Mouse (Mus musculus): ENCODE measurements around the gene 2310039H08Rik. TPM values are rescaled to one million over a fixed set of nuclear protein-coding genes. Genes with fewer than 3 reads are reported as not detected.
"Not testable (repeated sequence)": the region's sequence is repeated elsewhere in the genome, so short reads cannot be mapped to it uniquely, and the experiment has no call there.

2310039H08Rik gene
- polyA plus RNA-seq, 1 experiment from 2014 or later: 48.4 TPM

DNA sequence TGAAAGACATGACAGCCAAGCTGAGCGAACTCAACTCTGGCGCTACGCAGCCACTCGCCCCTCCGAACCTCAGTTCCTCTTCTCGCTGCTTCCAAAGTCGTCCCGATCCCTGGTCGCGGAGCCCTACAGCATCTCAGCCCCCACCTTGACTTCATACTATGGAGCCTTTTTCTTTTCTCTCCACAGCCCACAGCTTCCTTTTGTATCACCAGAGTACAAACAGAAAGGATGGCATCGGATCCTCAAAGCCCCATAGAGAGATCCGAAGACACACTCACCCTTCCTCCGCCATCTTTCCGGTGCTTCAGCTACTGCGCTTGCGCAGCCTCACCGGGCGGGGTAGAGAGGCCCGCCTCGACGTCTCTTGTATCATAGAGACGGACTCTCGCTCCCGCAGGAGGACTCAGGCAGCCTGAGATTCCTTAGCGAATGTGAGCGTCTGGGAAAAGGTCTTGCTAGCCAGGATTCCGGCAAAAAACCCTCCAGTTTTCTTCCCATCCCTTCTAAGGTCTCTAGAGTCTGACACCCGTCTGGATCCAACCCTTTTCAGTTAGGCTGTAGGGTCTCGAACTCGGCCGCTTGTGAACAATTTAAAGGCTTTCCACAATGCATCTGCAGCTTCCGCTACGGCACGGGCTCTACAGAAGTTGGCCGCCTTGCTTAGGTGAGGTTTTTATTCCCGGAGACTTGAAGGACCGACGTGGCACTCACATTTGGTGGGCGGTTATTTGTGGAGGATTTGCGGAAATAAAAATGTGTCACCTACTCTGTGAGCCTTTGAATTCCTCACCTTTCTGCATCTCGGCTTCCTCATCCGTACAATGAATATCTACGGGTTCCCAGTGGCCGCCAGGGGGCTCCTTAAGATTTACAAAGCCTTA lies 10.1 kb downstream of the 2310039H08Rik start, which contains the start of gene Rpl7l1:
Gene Rpl7l1 (minus strand): TSS at position 332 of the 881 bp plus-strand sequence.
- WGBS: 1% methylated on average over 44 of the region's 44 CpGs
- no peaks in the 10 kb centered on the region for H3K4me1 ChIP-seq (replicated peaks; ENCODE audit: control insufficient read depth, insufficient read depth, low read length)
- no peaks in the 10 kb centered on the region for H3K27me3 ChIP-seq (ENCODE audit: control insufficient read depth, insufficient read depth, low read length)
- peaks cover 7% of the 10 kb centered on the region; the same call in 1 of the 2 replicates for H3K36me3 ChIP-seq (ENCODE audit: control insufficient read depth, insufficient read depth, low read length)
- peak within 1 kb of the TSS; percentile 62 for H3K4me3 ChIP-seq (ENCODE audit: low read depth, low read length)
- DNase-seq (ENCODE audit: low spot score): peak; percentile 93
- peak; percentile 95 for ATAC-seq (ENCODE audit: low FRiP score)
- H3K9ac ChIP-seq (ENCODE audit: low read depth, low read length): peak within 1 kb of the TSS; percentile 80
- no peaks in the 10 kb centered on the region for H3K9me3 ChIP-seq (ENCODE audit: control insufficient read depth, low read length)
- H3K4me2 ChIP-seq (replicated peaks; ENCODE audit: low read depth, low read length): peak within 1 kb of the TSS; percentile 58
- H3K27ac ChIP-seq (ENCODE audit: low read depth, low read length): peak within 1 kb of the TSS; percentile 91

DNA sequence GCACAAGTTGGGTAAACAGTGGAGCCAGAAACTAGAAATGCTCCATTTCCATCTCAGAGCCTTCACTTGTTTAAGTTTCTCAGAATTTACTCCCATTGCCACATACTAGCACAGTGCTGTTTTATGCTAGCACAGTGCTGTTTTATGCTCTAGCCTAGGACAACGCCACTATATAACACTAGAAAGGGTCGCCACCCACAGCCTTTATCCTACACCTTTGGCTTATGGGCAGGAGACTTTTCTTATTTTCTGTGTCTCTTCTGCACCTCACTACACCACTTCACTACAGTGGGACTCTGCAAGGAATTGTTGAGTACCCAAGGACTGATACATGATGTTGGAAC lies 10.8 kb downstream of the 2310039H08Rik start:
- ATAC-seq (ENCODE audit: low FRiP score) (no peak; the same call in 1 of the 2 replicates), DNase-seq (ENCODE audit: low spot score) (no peak)
- WGBS: 80% methylated on average over 2 of the region's 2 CpGs
- peak overlapping the region; percentile 62 for H3K4me3 ChIP-seq (ENCODE audit: low read depth, low read length)
- no peak overlapping the region for H3K27ac ChIP-seq (ENCODE audit: low read depth, low read length)
- H3K36me3 ChIP-seq (ENCODE audit: control insufficient read depth, insufficient read depth, low read length): peaks cover 7% of the 10 kb centered on the region; the same call in 1 of the 2 replicates
- H3K4me1 ChIP-seq (replicated peaks; ENCODE audit: control insufficient read depth, insufficient read depth, low read length): no peaks in the 10 kb centered on the region
- H3K9ac ChIP-seq (ENCODE audit: low read depth, low read length): no peak overlapping the region
- peak overlapping the region; percentile 41; the same call in 1 of the 2 replicates for H3K4me2 ChIP-seq (replicated peaks; ENCODE audit: low read depth, low read length)
- H3K27me3 ChIP-seq (ENCODE audit: control insufficient read depth, insufficient read depth, low read length): no peaks in the 10 kb centered on the region
- H3K9me3 ChIP-seq (ENCODE audit: control insufficient read depth, low read length): no peaks in the 10 kb centered on the region

DNA sequence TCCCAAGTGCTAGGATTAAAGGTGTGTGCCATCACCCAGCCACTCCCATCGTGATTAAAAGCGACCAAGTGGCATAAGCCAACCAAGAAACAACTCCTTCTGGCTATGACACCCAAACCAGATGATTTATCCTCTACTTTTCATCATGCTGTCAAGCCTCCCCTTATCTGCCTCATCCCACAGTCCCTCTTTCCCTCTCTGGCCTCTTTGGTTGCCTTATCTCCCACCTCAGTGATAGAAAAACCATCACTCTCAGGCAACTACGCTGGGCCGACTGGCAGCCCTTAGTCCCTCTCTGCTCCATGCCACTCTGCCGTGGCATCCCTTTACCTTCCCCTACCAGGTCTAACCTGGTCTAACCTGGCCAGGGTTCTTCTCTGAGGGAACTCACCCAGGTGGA lies 14.5 kb downstream of the 2310039H08Rik start:
- 91% methylated on average over 5 of the region's 5 CpGs for WGBS
- no peaks in the 10 kb centered on the region for H3K36me3 ChIP-seq (ENCODE audit: control insufficient read depth, insufficient read depth, low read length)
- H3K9ac ChIP-seq (ENCODE audit: low read depth, low read length): no peak overlapping the region
- no peak overlapping the region for H3K4me2 ChIP-seq (replicated peaks; ENCODE audit: low read depth, low read length)
- no peaks in the 10 kb centered on the region for H3K4me1 ChIP-seq (replicated peaks; ENCODE audit: control insufficient read depth, insufficient read depth, low read length)
- DNase-seq (ENCODE audit: low spot score) (no peak), ATAC-seq (ENCODE audit: low FRiP score) (no peak)
- no peak overlapping the region for H3K4me3 ChIP-seq (ENCODE audit: low read depth, low read length)
- H3K27me3 ChIP-seq (ENCODE audit: control insufficient read depth, insufficient read depth, low read length): no peaks in the 10 kb centered on the region
- no peak overlapping the region for H3K27ac ChIP-seq (ENCODE audit: low read depth, low read length)
- H3K9me3 ChIP-seq (ENCODE audit: control insufficient read depth, low read length): no peaks in the 10 kb centered on the region

DNA sequence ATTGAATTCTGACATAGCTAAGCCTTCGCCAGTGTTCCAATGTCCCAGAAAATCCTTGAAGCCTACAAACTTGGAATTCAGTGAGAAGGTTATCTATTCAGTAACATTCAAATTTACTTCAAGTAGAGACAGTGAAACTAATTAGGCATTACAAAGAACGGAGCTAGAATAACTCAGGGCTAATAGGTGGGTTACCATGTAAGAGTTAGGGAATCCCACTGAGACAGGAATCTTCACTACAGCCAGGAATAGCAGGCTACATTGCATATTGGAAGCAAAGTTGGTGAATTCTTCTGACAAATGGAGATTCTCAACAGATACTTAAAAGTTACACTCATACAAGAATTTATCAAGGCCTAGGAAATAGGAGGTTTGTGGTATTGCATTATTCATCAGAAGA lies 15.5 kb downstream of the 2310039H08Rik start:
- not testable (repeated sequence) for H3K36me3 ChIP-seq (ENCODE audit: control insufficient read depth, insufficient read depth, low read length); H3K9ac ChIP-seq (ENCODE audit: low read depth, low read length); H3K9me3 ChIP-seq (ENCODE audit: control insufficient read depth, low read length); H3K4me1 ChIP-seq (replicated peaks; ENCODE audit: control insufficient read depth, insufficient read depth, low read length); H3K4me3 ChIP-seq (ENCODE audit: low read depth, low read length); H3K4me2 ChIP-seq (replicated peaks; ENCODE audit: low read depth, low read length); ATAC-seq (ENCODE audit: low FRiP score); H3K27me3 ChIP-seq (ENCODE audit: control insufficient read depth, insufficient read depth, low read length); H3K27ac ChIP-seq (ENCODE audit: low read depth, low read length); DNase-seq (ENCODE audit: low spot score)
- 61% methylated on average over 2 of the region's 2 CpGs for WGBS

DNA sequence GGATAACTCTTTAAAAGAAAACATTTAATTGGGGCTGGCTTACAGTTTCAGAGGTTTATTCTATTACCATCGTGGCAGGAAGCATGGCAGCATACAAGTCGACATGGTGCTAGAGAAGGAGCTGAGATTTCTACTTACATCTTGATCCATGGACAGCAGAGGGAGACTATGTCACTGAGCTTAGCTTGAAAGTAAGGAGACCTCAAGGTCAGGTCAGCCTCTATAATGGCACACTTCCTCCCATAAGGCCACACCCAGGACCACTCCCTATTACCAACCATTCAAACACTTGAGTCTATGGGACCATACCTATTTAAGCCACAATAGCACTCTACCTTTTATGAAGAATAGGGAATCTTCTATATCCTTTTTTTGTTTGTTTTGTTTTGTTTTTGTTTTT lies 20.5 kb downstream of the 2310039H08Rik start:
- H3K27ac ChIP-seq (ENCODE audit: low read depth, low read length): no peak overlapping the region
- DNase-seq (ENCODE audit: low spot score): no peak
- H3K27me3 ChIP-seq (ENCODE audit: control insufficient read depth, insufficient read depth, low read length): no peaks in the 10 kb centered on the region
- H3K4me2 ChIP-seq (replicated peaks; ENCODE audit: low read depth, low read length): no peak overlapping the region
- no peak overlapping the region for H3K4me3 ChIP-seq (ENCODE audit: low read depth, low read length)
- H3K9me3 ChIP-seq (ENCODE audit: control insufficient read depth, low read length): no peaks in the 10 kb centered on the region
- H3K4me1 ChIP-seq (replicated peaks; ENCODE audit: control insufficient read depth, insufficient read depth, low read length): no peaks in the 10 kb centered on the region
- no peak for ATAC-seq (ENCODE audit: low FRiP score)
- 86% methylated on average over 2 of the region's 2 CpGs for WGBS
- no peaks in the 10 kb centered on the region for H3K36me3 ChIP-seq (ENCODE audit: control insufficient read depth, insufficient read depth, low read length)
- H3K9ac ChIP-seq (ENCODE audit: low read depth, low read length): no peak overlapping the region

DNA sequence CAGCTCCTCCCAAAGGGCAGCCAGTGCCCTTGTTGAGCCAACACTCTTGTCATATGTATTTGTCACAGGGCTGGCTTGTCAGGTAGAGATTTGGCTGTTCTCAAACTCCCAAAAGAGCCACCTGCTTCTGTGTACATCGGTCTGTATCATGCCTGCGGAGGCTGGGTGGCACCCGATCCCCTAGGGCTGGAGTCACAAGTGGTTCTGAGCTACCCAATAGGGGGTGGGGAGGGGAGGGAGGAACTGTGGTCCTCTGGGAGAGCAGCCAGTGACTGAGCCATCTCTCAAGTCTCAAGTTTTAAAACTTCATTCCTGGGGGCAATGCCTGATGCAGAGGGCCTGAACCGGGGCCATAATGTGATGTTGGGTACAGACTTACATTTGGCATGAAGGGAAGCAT lies 24.3 kb downstream of the 2310039H08Rik start:
- 85% methylated on average over 4 of the region's 4 CpGs for WGBS
- DNase-seq (ENCODE audit: low spot score): no peak
- Histone ChIP-seq H3K9ac (ENCODE audit: low read depth, low read length) (no peak overlapping the region), H3K9me3 (ENCODE audit: control insufficient read depth, low read length) (no peaks in the 10 kb centered on the region), H3K4me2 (replicated peaks; ENCODE audit: low read depth, low read length) (no peak overlapping the region), H3K4me3 (ENCODE audit: low read depth, low read length) (no peak overlapping the region), H3K27ac (ENCODE audit: low read depth, low read length) (no peak overlapping the region), H3K4me1 (replicated peaks; ENCODE audit: control insufficient read depth, insufficient read depth, low read length) (no peaks in the 10 kb centered on the region), H3K27me3 (ENCODE audit: control insufficient read depth, insufficient read depth, low read length) (no peaks in the 10 kb centered on the region), H3K36me3 (ENCODE audit: control insufficient read depth, insufficient read depth, low read length) (peaks cover 12% of the 10 kb centered on the region; the same call in 1 of the 2 replicates)
- ATAC-seq (ENCODE audit: low FRiP score): no peak

DNA sequence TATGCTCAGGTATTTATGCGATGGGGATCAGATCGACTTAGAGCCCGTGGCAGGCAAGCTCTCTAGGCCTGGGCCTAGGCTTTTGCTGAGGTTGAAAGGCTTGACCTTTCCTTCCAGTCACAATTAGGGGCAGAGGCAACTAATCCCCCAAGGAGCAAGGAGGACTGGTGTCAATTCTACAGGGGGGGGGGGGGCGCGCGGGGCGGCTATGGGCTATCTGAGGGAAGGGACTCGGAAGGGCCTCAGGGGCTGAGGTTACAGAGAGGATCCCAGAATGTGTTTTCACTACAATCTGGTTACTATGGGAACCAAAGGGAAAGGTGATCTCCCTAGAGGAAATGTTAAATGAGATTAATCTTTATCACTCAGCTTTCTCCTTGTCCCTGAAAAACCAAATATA lies 25.0 kb downstream of the 2310039H08Rik start:
- Histone ChIP-seq H3K36me3 (ENCODE audit: control insufficient read depth, insufficient read depth, low read length) (peaks cover 12% of the 10 kb centered on the region; the same call in 1 of the 2 replicates), H3K4me1 (replicated peaks; ENCODE audit: control insufficient read depth, insufficient read depth, low read length) (no peaks in the 10 kb centered on the region), H3K9ac (ENCODE audit: low read depth, low read length) (no peak overlapping the region), H3K27ac (ENCODE audit: low read depth, low read length) (no peak overlapping the region), H3K4me2 (replicated peaks; ENCODE audit: low read depth, low read length) (no peak overlapping the region), H3K4me3 (ENCODE audit: low read depth, low read length) (no peak overlapping the region), H3K9me3 (ENCODE audit: control insufficient read depth, low read length) (no peaks in the 10 kb centered on the region), H3K27me3 (ENCODE audit: control insufficient read depth, insufficient read depth, low read length) (no peaks in the 10 kb centered on the region)
- ATAC-seq (ENCODE audit: low FRiP score) (peak; percentile 27; the same call in 1 of the 2 replicates), DNase-seq (ENCODE audit: low spot score) (peak; percentile 16)
- WGBS: 44% methylated on average over 8 of the region's 8 CpGs

DNA sequence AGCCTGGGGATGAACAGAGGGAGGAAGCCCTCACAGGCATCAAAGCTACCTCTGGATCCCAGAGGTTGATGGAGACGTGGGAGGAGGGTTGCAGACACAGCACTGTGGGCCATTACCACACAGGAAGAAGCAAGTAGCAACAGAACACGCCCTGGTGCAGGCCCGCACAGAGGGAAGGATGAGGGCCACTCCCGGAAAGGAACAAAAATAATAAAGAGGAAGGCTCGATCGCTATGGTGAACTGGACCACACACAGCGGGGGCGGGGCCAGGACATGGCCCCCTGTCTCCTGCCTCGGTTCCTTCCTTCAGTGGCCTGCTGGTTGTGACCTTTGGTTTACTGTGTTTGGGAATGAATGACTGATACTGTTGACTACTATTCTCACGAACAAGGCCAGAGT lies 27.2 kb downstream of the 2310039H08Rik start:
- Histone ChIP-seq H3K4me2 (replicated peaks; ENCODE audit: low read depth, low read length) (no peak overlapping the region), H3K36me3 (ENCODE audit: control insufficient read depth, insufficient read depth, low read length) (peaks cover 12% of the 10 kb centered on the region; the same call in 1 of the 2 replicates), H3K27ac (ENCODE audit: low read depth, low read length) (no peak overlapping the region), H3K4me1 (replicated peaks; ENCODE audit: control insufficient read depth, insufficient read depth, low read length) (no peaks in the 10 kb centered on the region), H3K9ac (ENCODE audit: low read depth, low read length) (no peak overlapping the region), H3K9me3 (ENCODE audit: control insufficient read depth, low read length) (no peaks in the 10 kb centered on the region), H3K4me3 (ENCODE audit: low read depth, low read length) (no peak overlapping the region), H3K27me3 (ENCODE audit: control insufficient read depth, insufficient read depth, low read length) (no peaks in the 10 kb centered on the region)
- DNase-seq (ENCODE audit: low spot score) (no peak), ATAC-seq (ENCODE audit: low FRiP score) (no peak)
- WGBS: 79% methylated on average over 10 of the region's 10 CpGs

DNA sequence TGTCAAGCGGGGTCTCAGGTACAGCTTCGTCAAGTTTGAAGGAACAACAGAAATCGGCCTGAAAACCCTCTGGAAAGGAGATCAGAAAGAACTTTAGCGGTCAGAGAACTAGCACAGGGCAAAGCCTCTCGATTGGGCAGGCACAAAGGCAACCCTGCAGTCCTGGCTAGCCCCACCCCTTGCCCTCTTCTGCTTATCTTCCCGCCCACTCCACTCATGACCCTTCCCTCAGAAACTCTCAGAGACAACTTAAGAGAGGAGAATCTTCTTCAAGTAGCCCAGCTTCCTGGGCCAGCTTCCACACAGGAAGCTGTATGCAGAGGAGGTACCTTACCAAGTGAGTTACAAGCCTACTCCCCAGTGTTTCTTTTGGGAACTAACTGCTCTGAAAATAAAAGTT lies 29.3 kb downstream of the 2310039H08Rik start:
- Histone ChIP-seq H3K27ac (ENCODE audit: low read depth, low read length) (no peak overlapping the region), H3K9ac (ENCODE audit: low read depth, low read length) (no peak overlapping the region), H3K4me2 (replicated peaks; ENCODE audit: low read depth, low read length) (no peak overlapping the region), H3K4me1 (replicated peaks; ENCODE audit: control insufficient read depth, insufficient read depth, low read length) (no peaks in the 10 kb centered on the region), H3K4me3 (ENCODE audit: low read depth, low read length) (no peak overlapping the region), H3K36me3 (ENCODE audit: control insufficient read depth, insufficient read depth, low read length) (peaks cover 12% of the 10 kb centered on the region; the same call in 1 of the 2 replicates), H3K9me3 (ENCODE audit: control insufficient read depth, low read length) (no peaks in the 10 kb centered on the region), H3K27me3 (ENCODE audit: control insufficient read depth, insufficient read depth, low read length) (no peaks in the 10 kb centered on the region)
- WGBS: 90% methylated on average over 6 of the region's 6 CpGs
- DNase-seq (ENCODE audit: low spot score) (no peak), ATAC-seq (ENCODE audit: low FRiP score) (no peak)

Data from hindbrain, embryonic 11.5 days (tissue).